Mouse (Mus musculus): ENCODE measurements around the gene Cadm4. TPM values are rescaled to one million over a fixed set of nuclear protein-coding genes. Genes with fewer than 3 reads are reported as not detected.

Gene Cadm4
- total and polyA plus RNA-seq, 3 experiments: 0.16 to 0.59 (median 0.36) TPM

GRCm38 (mm10) chr7:24534301-24534700, 52.5 kb downstream of the Cadm4 start:
- peaks cover 4% of the 10 kb centered on the region; the same call in 1 of the 2 replicates for H3K79me2 ChIP-seq (replicated peaks; ENCODE audit: control insufficient read depth, extremely low read depth, insufficient read depth, poor library complexity, severe bottlenecking)
- in situ Hi-C loops (cut with MboI; ENCODE audit: low pct_ligation_motif_present, low pct_unique_long_range_greater_than_20kb, low sequenced_read_pairs) (loop anchor here (5.0 to 10.0 kb wide), 3 partner anchors 33 to 110 kb away; no protein-coding TSS in a partner anchor), dilution Hi-C loops (cut with MboI; ENCODE audit: extremely low pct_ligation_motif_present, extremely low pct_unique_long_range_greater_than_20kb, low sequenced_read_pairs) (no loop called here)
- no peak overlapping the region for H3K4me2 ChIP-seq (ENCODE audit: insufficient read depth, low read depth, poor library complexity, severe bottlenecking)
- H3K9ac ChIP-seq (ENCODE audit: insufficient read depth, low read depth): no peak overlapping the region
- no peaks in the 10 kb centered on the region for H3K27me3 ChIP-seq (replicated peaks)
- no peaks in the 10 kb centered on the region for H3K9me3 ChIP-seq (replicated peaks; ENCODE audit: low read length)
- H3K27ac ChIP-seq (ENCODE audit: insufficient read depth, low read depth): no peak overlapping the region
- H3K4me3 ChIP-seq (replicated peaks in 1 of 3; ENCODE audit: low read depth in 2 of 3, low read length in 2 of 3, poor library complexity in 1 of 3): no peak overlapping the region
- peaks cover 20 to 37% of the 10 kb centered on the region in 2 experiments for H3K36me3 ChIP-seq (replicated peaks in 1 of 2; ENCODE audit: control insufficient read depth in 1 of 2, insufficient read depth in 1 of 2, low read length in 1 of 2)
- TF ChIP-seq USF1 (IDR thresholded peaks at IDR 0.05; ENCODE audit: low read depth, low read length) (no peak), ELF1 (IDR thresholded peaks at IDR 0.05; ENCODE audit: low read depth, low read length) (no peak), POLR2AphosphoS2 (IDR thresholded peaks at IDR 0.05; ENCODE audit: low read depth, low read length) (no peak), CTCF (conservative IDR thresholded peaks at IDR 0.05 in 1 of 2, IDR thresholded peaks at IDR 0.05 in 1 of 2; ENCODE audit: low read depth in 2 of 2, low read length in 2 of 2) (no peak), ZMIZ1 (IDR thresholded peaks at IDR 0.05; ENCODE audit: low read depth, low read length) (no peak), USF2 (conservative IDR thresholded peaks at IDR 0.05; ENCODE audit: low read depth, low read length) (no peak)
- peaks cover 3 to 49% of the 10 kb centered on the region in 2 experiments for H3K4me1 ChIP-seq (ENCODE audit: control insufficient read depth in 1 of 2, insufficient read depth in 2 of 2)
- no peak for DNase-seq (ENCODE audit: extremely low read depth)

- no peak for DNase-seq (ENCODE audit: extremely low read depth)
- Histone ChIP-seq H3K27ac (ENCODE audit: insufficient read depth, low read depth) (no peak overlapping the region), H3K4me3 (replicated peaks in 1 of 3; ENCODE audit: low read depth in 2 of 3, low read length in 2 of 3, poor library complexity in 1 of 3) (no peak overlapping the region), H3K9me3 (replicated peaks; ENCODE audit: low read length) (no peaks in the 10 kb centered on the region), H3K4me2 (ENCODE audit: insufficient read depth, low read depth, poor library complexity, severe bottlenecking) (no peak overlapping the region), H3K79me2 (replicated peaks; ENCODE audit: control insufficient read depth, extremely low read depth, insufficient read depth, poor library complexity, severe bottlenecking) (0 out of 2 replicates have a peak, but pooled peaks cover 3% of the 10 kb centered on the region), H3K4me1 (ENCODE audit: control insufficient read depth in 1 of 2, insufficient read depth in 2 of 2) (peaks cover 0 to 44% of the 10 kb centered on the region in 2 experiments; a peak in 2 of 4 replicates), H3K9ac (ENCODE audit: insufficient read depth, low read depth) (no peak overlapping the region), H3K27me3 (replicated peaks) (no peaks in the 10 kb centered on the region), H3K36me3 (replicated peaks in 1 of 2; ENCODE audit: control insufficient read depth in 1 of 2, insufficient read depth in 1 of 2, low read length in 1 of 2) (peaks cover 20 to 37% of the 10 kb centered on the region in 2 experiments)
- dilution Hi-C loops (cut with MboI; ENCODE audit: extremely low pct_ligation_motif_present, extremely low pct_unique_long_range_greater_than_20kb, low sequenced_read_pairs) (no loop called here), in situ Hi-C loops (cut with MboI; ENCODE audit: low pct_ligation_motif_present, low pct_unique_long_range_greater_than_20kb, low sequenced_read_pairs) (loop anchor here (10.0 kb wide), 2 partner anchors 58 to 108 kb away; no protein-coding TSS in a partner anchor)
- TF ChIP-seq HCFC1 (IDR thresholded peaks at IDR 0.05; ENCODE audit: low read depth, low read length) (no peak), E2F4 (IDR thresholded peaks at IDR 0.05; ENCODE audit: insufficient replicate concordance, low read depth, low read length) (no peak), TBP (conservative IDR thresholded peaks at IDR 0.05; ENCODE audit: low read depth, low read length) (no peak), SIN3A (IDR thresholded peaks at IDR 0.05; ENCODE audit: low read length) (no peak), MXI1 (IDR thresholded peaks at IDR 0.05; ENCODE audit: low read depth, low read length) (no peak), PAX5 (IDR thresholded peaks at IDR 0.05; ENCODE audit: low read length) (no peak)
Observed at GRCm38 (mm10) chr7:24537081-24537480, 55.3 kb downstream of the Cadm4 start.

DNA sequence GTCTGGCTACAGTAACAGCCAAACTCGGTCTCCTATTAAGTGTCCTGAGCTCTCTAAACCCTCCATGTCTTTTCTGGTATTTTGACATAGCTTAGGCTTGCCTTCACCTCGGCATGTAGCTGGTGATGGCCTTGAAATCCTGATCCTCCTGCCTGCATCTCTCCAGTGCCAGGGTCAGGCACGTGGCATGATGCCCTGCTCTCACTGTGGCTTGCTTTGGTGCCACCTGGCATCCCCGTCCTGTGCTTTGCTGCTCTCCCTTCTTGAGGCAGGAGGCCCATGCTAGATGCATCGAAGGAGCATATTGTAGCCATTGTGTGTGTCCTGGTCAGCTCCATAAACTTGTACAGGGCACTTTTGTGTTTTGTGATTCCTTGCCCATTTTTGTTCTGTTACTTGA, 55.8 kb downstream of the Cadm4 start:
- Histone ChIP-seq H3K36me3 (replicated peaks in 1 of 2; ENCODE audit: control insufficient read depth in 1 of 2, insufficient read depth in 1 of 2, low read length in 1 of 2) (peaks cover 20 to 39% of the 10 kb centered on the region in 2 experiments), H3K27me3 (replicated peaks) (no peaks in the 10 kb centered on the region), H3K4me1 (ENCODE audit: control insufficient read depth in 1 of 2, insufficient read depth in 2 of 2) (peaks cover 0 to 39% of the 10 kb centered on the region in 2 experiments; a peak in 2 of 4 replicates), H3K9ac (ENCODE audit: insufficient read depth, low read depth) (no peak overlapping the region), H3K4me3 (replicated peaks in 1 of 3; ENCODE audit: low read depth in 2 of 3, low read length in 2 of 3, poor library complexity in 1 of 3) (no peak overlapping the region), H3K27ac (ENCODE audit: insufficient read depth, low read depth) (no peak overlapping the region), H3K9me3 (replicated peaks; ENCODE audit: low read length) (no peaks in the 10 kb centered on the region), H3K4me2 (ENCODE audit: insufficient read depth, low read depth, poor library complexity, severe bottlenecking) (no peak overlapping the region), H3K79me2 (replicated peaks; ENCODE audit: control insufficient read depth, extremely low read depth, insufficient read depth, poor library complexity, severe bottlenecking) (no peaks in the 10 kb centered on the region)
- no peak for DNase-seq (ENCODE audit: extremely low read depth)
- TF ChIP-seq ZMIZ1 (IDR thresholded peaks at IDR 0.05; ENCODE audit: low read depth, low read length): no peak
- TF ChIP-seq MXI1 (IDR thresholded peaks at IDR 0.05; ENCODE audit: low read depth, low read length): no peak
- TF ChIP-seq EP300 (IDR thresholded peaks at IDR 0.05; ENCODE audit: low read length): no peak
- no peak for TF ChIP-seq ZKSCAN1 (IDR thresholded peaks at IDR 0.05; ENCODE audit: borderline replicate concordance, low read depth, low read length)
- TF ChIP-seq ZNF384 (IDR thresholded peaks at IDR 0.05; ENCODE audit: low read depth, low read length): no peak
- no peak for TF ChIP-seq CHD1 (IDR thresholded peaks at IDR 0.05; ENCODE audit: low read depth, low read length)
- TF ChIP-seq MYC (IDR thresholded peaks at IDR 0.05; ENCODE audit: low read depth, low read length): no peak
- TF ChIP-seq NRF1 (IDR thresholded peaks at IDR 0.05; ENCODE audit: low read depth, low read length): no peak
- TF ChIP-seq MAX (IDR thresholded peaks at IDR 0.05; ENCODE audit: low read length): no peak
- no peak for TF ChIP-seq SMC3 (IDR thresholded peaks at IDR 0.05; ENCODE audit: low read depth, low read length)
- no peak for TF ChIP-seq JUN (IDR thresholded peaks at IDR 0.05; ENCODE audit: insufficient read depth, low read depth, low read length)
- TF ChIP-seq UBTF (IDR thresholded peaks at IDR 0.05; ENCODE audit: low read depth, low read length): no peak
- TF ChIP-seq TCF12 (IDR thresholded peaks at IDR 0.05; ENCODE audit: low read depth, low read length): no peak
- no peak for TF ChIP-seq ELF1 (IDR thresholded peaks at IDR 0.05; ENCODE audit: low read depth, low read length)
- no peak for TF ChIP-seq ZC3H11A (IDR thresholded peaks at IDR 0.05; ENCODE audit: low read depth, low read length)
- no peak for TF ChIP-seq CTCF (conservative IDR thresholded peaks at IDR 0.05 in 1 of 2, IDR thresholded peaks at IDR 0.05 in 1 of 2; ENCODE audit: low read depth in 2 of 2, low read length in 2 of 2)
- TF ChIP-seq SIN3A (IDR thresholded peaks at IDR 0.05; ENCODE audit: low read length): no peak
- dilution Hi-C loops (cut with MboI; ENCODE audit: extremely low pct_ligation_motif_present, extremely low pct_unique_long_range_greater_than_20kb, low sequenced_read_pairs): no loop called here
- in situ Hi-C loops (cut with MboI; ENCODE audit: low pct_ligation_motif_present, low pct_unique_long_range_greater_than_20kb, low sequenced_read_pairs): loop anchor here (10.0 kb wide), 2 partner anchors 57 to 107 kb away; no protein-coding TSS in a partner anchor
